In the genomic region with DNA sequence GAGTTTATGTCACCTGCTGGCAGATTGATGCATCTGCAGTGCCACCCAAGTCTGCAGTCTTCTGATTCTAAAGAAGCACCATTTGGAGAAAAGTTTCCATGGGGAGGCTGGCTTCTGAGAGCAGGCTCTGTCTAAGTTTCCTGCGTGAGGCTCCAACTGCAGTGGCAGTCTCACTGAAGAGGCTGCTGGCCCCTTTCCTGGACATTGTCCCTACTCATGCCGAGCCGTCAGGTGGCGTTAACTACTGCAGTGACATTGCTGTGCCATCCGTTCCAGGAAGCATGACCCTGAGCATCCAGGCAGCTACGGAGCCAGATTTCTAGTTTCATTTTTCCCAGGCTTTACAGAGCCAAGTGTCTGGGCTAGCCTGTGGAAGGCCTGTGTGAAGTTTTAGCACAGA, we compare ENCODE assay signal across 18 mouse cellular contexts. TPM values are rescaled to one million over a fixed set of nuclear protein-coding genes. Genes with fewer than 3 reads are reported as not detected.
A peak's percentile ranks its signal among the peaks of the same experiment; 100 is the strongest.
DNase-seq lines count a peak whose midpoint lies in the region; ATAC-seq and TF ChIP-seq lines count a peak whose summit lies in the region.
"Had no signal": no experiment of that assay in that cellular context is flagged by ENCODE, and none has a peak within 500 bp of the region (broad histone marks: within the 10 kb centered on the region; RNA-seq: fewer than 3 reads in every experiment).

No protein-coding gene starts in this region.

- 76% methylated on average over 6 of the region's 6 CpGs for WGBS in kidney, adult 2 months
- 85% methylated on average over 6 of the region's 6 CpGs for WGBS in midbrain, postnatal 0 days
- 87% methylated on average over 6 of the region's 6 CpGs for WGBS in midbrain, embryonic 13.5 days
- WGBS in stomach, postnatal 0 days = 86% methylated on average over 6 of the region's 6 CpGs
- 88% methylated on average over 6 of the region's 6 CpGs for WGBS in hindbrain, embryonic 13.5 days

- H3K9me3 ChIP-seq in midbrain, postnatal 0 days (ENCODE audit: low read length) = no peaks in the 10 kb centered on the region
- no peaks in the 10 kb centered on the region for H3K9me3 ChIP-seq in midbrain, embryonic 13.5 days
- no peaks in the 10 kb centered on the region for H3K9me3 ChIP-seq in stomach, postnatal 0 days (ENCODE audit: control insufficient read depth, low read length)
- no peaks in the 10 kb centered on the region for H3K9me3 ChIP-seq in hindbrain, embryonic 13.5 days
- H3K9me3 ChIP-seq: embryonic facial prominence, embryonic 10.5 days; limb, embryonic 10.5 days; lung, embryonic 15.5 days; neural tube, embryonic 12.5 days had no signal

- no peak overlapping the region for H3K27ac ChIP-seq in kidney, adult 2 months (ENCODE audit: insufficient read depth, low read depth, low read length)
- no peak overlapping the region for H3K27ac ChIP-seq in midbrain, postnatal 0 days (ENCODE audit: low read depth, low read length)
- H3K27ac ChIP-seq in midbrain, embryonic 13.5 days = no peak overlapping the region
- no peak overlapping the region for H3K27ac ChIP-seq in stomach, postnatal 0 days (replicated peaks)
- no peak overlapping the region for H3K27ac ChIP-seq in hindbrain, embryonic 13.5 days
- H3K27ac ChIP-seq: embryonic facial prominence, embryonic 10.5 days; limb, embryonic 10.5 days; lung, embryonic 15.5 days; neural tube, embryonic 12.5 days had no signal

- no peak for DNase-seq in kidney, adult 2 months
- no peak for DNase-seq in kidney, adult 18-20 months
- DNase-seq in midbrain, postnatal 0 days (ENCODE audit: low spot score) = no peak
- DNase-seq in cerebellum, adult 9-10 months = peak; percentile 67
- DNase-seq in stomach, postnatal 0 days (ENCODE audit: low spot score) = no peak
- DNase-seq in retina, postnatal 1 day = no peak
- DNase-seq: gastrocnemius, postnatal 14 days; kidney, postnatal 10 days; thymus, postnatal 36 days had no signal

- no peaks in the 10 kb centered on the region for H3K27me3 ChIP-seq in kidney, adult 2 months (replicated peaks; ENCODE audit: control insufficient read depth, insufficient read depth, low read length)
- H3K27me3 ChIP-seq in midbrain, postnatal 0 days (ENCODE audit: insufficient read depth, low read length) = peaks cover 10% of the 10 kb centered on the region; the same call in 1 of the 2 replicates
- H3K27me3 ChIP-seq in midbrain, embryonic 13.5 days = peaks cover 89% of the 10 kb centered on the region
- H3K27me3 ChIP-seq in stomach, postnatal 0 days (ENCODE audit: control insufficient read depth, insufficient read depth, low read length) = no peaks in the 10 kb centered on the region
- peaks cover 88% of the 10 kb centered on the region for H3K27me3 ChIP-seq in hindbrain, embryonic 13.5 days
- H3K27me3 ChIP-seq: lung, embryonic 15.5 days had no signal

- TF ChIP-seq EP300 in stomach, postnatal 0 days (optimal IDR thresholded peaks at IDR 0.05) = no peak

- TF ChIP-seq CTCF in kidney, adult 2 months (conservative IDR thresholded peaks at IDR 0.05; ENCODE audit: insufficient read depth, insufficient read length, low read depth, low read length) = peak; percentile 39; the same call in 1 of the 2 replicates
- peak; percentile 43 for TF ChIP-seq CTCF in midbrain, postnatal 0 days (IDR thresholded peaks at IDR 0.05)
- peak; percentile 49 for TF ChIP-seq CTCF in stomach, postnatal 0 days (IDR thresholded peaks at IDR 0.05; ENCODE audit: low read depth)

- no peaks in the 10 kb centered on the region for H3K36me3 ChIP-seq in kidney, adult 2 months (ENCODE audit: control insufficient read depth, insufficient read depth, low read length)
- H3K36me3 ChIP-seq in midbrain, postnatal 0 days (ENCODE audit: insufficient read depth, low read length) = 0 out of 2 replicates have a peak, but pooled peaks cover 2% of the 10 kb centered on the region
- no peaks in the 10 kb centered on the region for H3K36me3 ChIP-seq in midbrain, embryonic 13.5 days
- H3K36me3 ChIP-seq in stomach, postnatal 0 days (ENCODE audit: control insufficient read depth, insufficient read depth, low read length) = peaks cover 5% of the 10 kb centered on the region; the same call in 1 of the 2 replicates
- H3K36me3 ChIP-seq in hindbrain, embryonic 13.5 days = no peaks in the 10 kb centered on the region
- H3K36me3 ChIP-seq: limb, embryonic 10.5 days; neural tube, embryonic 12.5 days had no signal

- H3K4me3 ChIP-seq in kidney, adult 2 months (ENCODE audit: insufficient read depth, low read depth, low read length) = no peak overlapping the region
- no peak overlapping the region for H3K4me3 ChIP-seq in midbrain, postnatal 0 days (ENCODE audit: low read depth, low read length)
- H3K4me3 ChIP-seq in midbrain, embryonic 13.5 days (replicated peaks) = no peak overlapping the region
- no peak overlapping the region for H3K4me3 ChIP-seq in stomach, postnatal 0 days (ENCODE audit: low read depth, low read length)
- no peak overlapping the region for H3K4me3 ChIP-seq in hindbrain, embryonic 13.5 days
- H3K4me3 ChIP-seq: embryonic facial prominence, embryonic 10.5 days; limb, embryonic 10.5 days; lung, embryonic 15.5 days; neural tube, embryonic 12.5 days had no signal

- H3K9ac ChIP-seq in midbrain, postnatal 0 days (replicated peaks; ENCODE audit: low read length, poor library complexity, severe bottlenecking) = no peak overlapping the region
- H3K9ac ChIP-seq in midbrain, embryonic 13.5 days (replicated peaks) = no peak overlapping the region
- H3K9ac ChIP-seq in stomach, postnatal 0 days (ENCODE audit: low read length) = no peak overlapping the region
- H3K9ac ChIP-seq in hindbrain, embryonic 13.5 days = no peak overlapping the region
- H3K9ac ChIP-seq: lung, embryonic 15.5 days; neural tube, embryonic 12.5 days had no signal

- no peak overlapping the region for H3K4me2 ChIP-seq in midbrain, postnatal 0 days (ENCODE audit: low read depth, low read length, poor library complexity, severe bottlenecking)
- H3K4me2 ChIP-seq in midbrain, embryonic 13.5 days (replicated peaks) = no peak overlapping the region
- H3K4me2 ChIP-seq in stomach, postnatal 0 days (replicated peaks; ENCODE audit: low read depth) = no peak overlapping the region
- H3K4me2 ChIP-seq in hindbrain, embryonic 13.5 days = no peak overlapping the region
- H3K4me2 ChIP-seq: lung, embryonic 15.5 days; midbrain, embryonic 11.5 days; neural tube, embryonic 12.5 days had no signal

- TF ChIP-seq POLR2A in kidney, adult 2 months (IDR thresholded peaks at IDR 0.05; ENCODE audit: low read depth, low read length) = no peak

- no peaks in the 10 kb centered on the region for H3K4me1 ChIP-seq in kidney, adult 2 months (ENCODE audit: control insufficient read depth, insufficient read depth, low read length)
- H3K4me1 ChIP-seq in midbrain, postnatal 0 days (ENCODE audit: insufficient read depth, low read length) = peaks cover 10% of the 10 kb centered on the region; the same call in 1 of the 2 replicates
- peaks cover 23% of the 10 kb centered on the region for H3K4me1 ChIP-seq in midbrain, embryonic 13.5 days (replicated peaks)
- no peaks in the 10 kb centered on the region for H3K4me1 ChIP-seq in stomach, postnatal 0 days (replicated peaks; ENCODE audit: control insufficient read depth, insufficient read depth)
- peaks cover 26% of the 10 kb centered on the region for H3K4me1 ChIP-seq in hindbrain, embryonic 13.5 days (replicated peaks)
- H3K4me1 ChIP-seq: lung, embryonic 15.5 days had no signal

- ATAC-seq in midbrain, postnatal 0 days (ENCODE audit: low FRiP score) = no peak
- no peak for ATAC-seq in midbrain, embryonic 13.5 days
- no peak for ATAC-seq in stomach, postnatal 0 days (ENCODE audit: low FRiP score, low TSS enrichment)
- no peak for ATAC-seq in hindbrain, embryonic 13.5 days (ENCODE audit: low FRiP score)

RNA-seq across cellular contexts. Expression of gene Nkx6-2, which starts 41.2 kb away (rescaled TPM):
- 0.06 TPM in 1 of 2 replicates, not detected in the other for polyA plus RNA-seq in kidney, adult 2 months (2012; rRNA removed)
- total RNA-seq in midbrain, postnatal 0 days (2014; rRNA removed) = 8.3 and 10.0 TPM in 2 replicates
- polyA plus RNA-seq in midbrain, postnatal 0 days (2015; fragmentation: Nextera tagmentation; extraction: Ambion mirVana) = 7.3 and 8.2 TPM in 2 replicates
- 7.6 and 10.8 TPM in 2 replicates for polyA plus RNA-seq in midbrain, embryonic 13.5 days (2015; fragmentation: Nextera tagmentation; extraction: Ambion mirVana)
- polyA plus RNA-seq in stomach, postnatal 0 days (2015; fragmentation: Nextera tagmentation; extraction: Ambion mirVana) = 6.3 and 8.4 TPM in 2 replicates
- polyA plus RNA-seq in hindbrain, embryonic 13.5 days (2015; fragmentation: Nextera tagmentation; extraction: Ambion mirVana) = 11.3 and 14.9 TPM in 2 replicates
- total RNA-seq: gastrocnemius, postnatal 14 days; hematopoietic stem cell, adult 5-6 weeks; liver, adult 2 months had no signal
- polyA plus RNA-seq: limb, embryonic 10.5 days; liver, adult 2 months had no signal
